Mouse (Mus musculus): Measurements from ENCODE around the gene Zfp358.

The Zfp358 gene

GRCm38 (mm10) chr8:3492901-3493844 is at the start of gene Zfp358:
Gene Zfp358 (plus strand): TSS chr8:3493138.
- peak; percentile 58 for DNase-seq

GRCm38 (mm10) chr8:3449226-3449625 is 43.7 kb upstream of the Zfp358 start:
- DNase-seq = no peak

GRCm38 (mm10) chr8:3450670-3451069 is 42.3 kb upstream of the Zfp358 start:
- DNase-seq = no peak

GRCm38 (mm10) chr8:3451992-3452391 is 40.9 kb upstream of the Zfp358 start:
- peak; percentile 62 for DNase-seq

GRCm38 (mm10) chr8:3463248-3463647 is 29.7 kb upstream of the Zfp358 start:
- peak; percentile 53 for DNase-seq

GRCm38 (mm10) chr8:3464309-3464708 is 28.6 kb upstream of the Zfp358 start:
- no peak for DNase-seq

- DNase-seq = peak; percentile 99
Measured at GRCm38 (mm10) chr8:3467006-3467885, 25.7 kb upstream of the Zfp358 start, which contains the start of gene Pex11g. Gene Pex11g (minus strand): TSS chr8:3467680.

GRCm38 (mm10) chr8:3467886-3468545 is 24.9 kb upstream of the Zfp358 start:
- DNase-seq = no peak

GRCm38 (mm10) chr8:3468838-3469237 is 24.1 kb upstream of the Zfp358 start:
- DNase-seq = no peak

GRCm38 (mm10) chr8:3470562-3470961 is 22.4 kb upstream of the Zfp358 start, which contains the start of gene Tex45:
Gene Tex45 (plus strand): TSS chr8:3470862.
- DNase-seq = no peak

- DNase-seq = no peak
Measured at GRCm38 (mm10) chr8:3475715-3476429, 17.1 kb upstream of the Zfp358 start.

- DNase-seq = no peak
Measured at GRCm38 (mm10) chr8:3480221-3480785, 12.6 kb upstream of the Zfp358 start.

GRCm38 (mm10) chr8:3481605-3482004 is 11.3 kb upstream of the Zfp358 start:
- DNase-seq = no peak

GRCm38 (mm10) chr8:3482240-3482740 is 10.6 kb upstream of the Zfp358 start:
- DNase-seq = no peak

- DNase-seq = no peak
Measured at GRCm38 (mm10) chr8:3483546-3483945, 9.4 kb upstream of the Zfp358 start.

GRCm38 (mm10) chr8:3485192-3485591 is 7.7 kb upstream of the Zfp358 start:
- no peak for DNase-seq

- DNase-seq = no peak
Measured at GRCm38 (mm10) chr8:3493845-3494208, 889 bp downstream of the Zfp358 start.

- no peak for DNase-seq
Measured at GRCm38 (mm10) chr8:3495578-3496427, 2.9 kb downstream of the Zfp358 start.

GRCm38 (mm10) chr8:3496428-3496748 is 3.5 kb downstream of the Zfp358 start:
- no peak for DNase-seq

GRCm38 (mm10) chr8:3498583-3498982 is 5.6 kb downstream of the Zfp358 start:
- DNase-seq = no peak

- DNase-seq = no peak
Measured at GRCm38 (mm10) chr8:3499751-3500150, 6.8 kb downstream of the Zfp358 start.

All from kidney, adult 11 months (tissue).